Mouse (Mus musculus): Measurements from ENCODE around the gene Cln3. TPM values are rescaled to one million over a fixed set of nuclear protein-coding genes. Genes with fewer than 3 reads are reported as not detected.

Gene Cln3
- polyA plus RNA-seq, 1 experiment from 2014 or later: 19.4 TPM

DNA sequence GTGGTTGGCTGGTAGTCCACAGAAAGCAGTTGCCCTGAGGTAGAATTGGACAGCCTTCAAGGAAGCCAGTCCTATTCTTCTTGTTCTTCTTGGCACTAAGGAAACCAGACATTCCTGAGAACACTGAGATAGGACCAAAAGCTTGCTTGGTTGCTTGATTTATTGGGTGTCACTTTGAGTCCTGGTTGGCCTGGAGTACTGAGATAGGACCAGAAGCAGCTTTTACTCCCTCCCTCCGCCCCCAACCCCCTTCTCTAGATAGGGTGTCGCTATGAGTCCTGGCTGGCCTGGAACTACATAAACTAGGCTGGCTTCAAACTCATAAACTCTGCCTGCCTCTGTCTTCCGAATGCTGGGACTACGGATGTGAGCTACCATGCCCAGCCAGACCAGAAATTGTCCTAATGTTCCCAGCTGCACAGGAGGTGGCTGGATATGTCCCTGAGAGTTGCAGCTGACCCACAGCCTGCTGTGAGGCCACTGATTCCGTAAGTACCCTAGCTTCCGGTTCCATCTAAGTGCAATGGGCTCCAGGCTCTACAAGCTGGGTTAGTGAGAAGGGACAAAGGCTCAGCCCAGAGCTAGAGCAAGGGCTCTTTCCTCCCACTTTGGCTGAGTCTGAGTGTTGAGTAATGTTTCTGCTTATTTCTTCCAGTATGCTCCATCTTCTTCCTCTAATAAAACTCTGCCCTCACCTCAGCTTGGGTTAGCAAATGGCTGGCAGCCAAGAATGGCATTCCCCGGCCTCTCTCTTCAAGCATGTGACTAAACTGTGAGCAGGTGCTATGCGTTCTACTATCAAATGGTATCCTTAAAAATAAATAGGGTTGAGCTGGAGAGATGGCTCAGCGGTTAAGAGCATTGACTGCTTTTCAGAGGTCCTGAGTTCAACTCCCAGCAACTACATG, 36.1 kb upstream of the Cln3 start:
- ATAC-seq (ENCODE audit: extremely low read depth, insufficient number of reproducible peaks, low FRiP score, low TSS enrichment): no peak
- WGBS: 57% methylated on average over 9 of the region's 9 CpGs

DNA sequence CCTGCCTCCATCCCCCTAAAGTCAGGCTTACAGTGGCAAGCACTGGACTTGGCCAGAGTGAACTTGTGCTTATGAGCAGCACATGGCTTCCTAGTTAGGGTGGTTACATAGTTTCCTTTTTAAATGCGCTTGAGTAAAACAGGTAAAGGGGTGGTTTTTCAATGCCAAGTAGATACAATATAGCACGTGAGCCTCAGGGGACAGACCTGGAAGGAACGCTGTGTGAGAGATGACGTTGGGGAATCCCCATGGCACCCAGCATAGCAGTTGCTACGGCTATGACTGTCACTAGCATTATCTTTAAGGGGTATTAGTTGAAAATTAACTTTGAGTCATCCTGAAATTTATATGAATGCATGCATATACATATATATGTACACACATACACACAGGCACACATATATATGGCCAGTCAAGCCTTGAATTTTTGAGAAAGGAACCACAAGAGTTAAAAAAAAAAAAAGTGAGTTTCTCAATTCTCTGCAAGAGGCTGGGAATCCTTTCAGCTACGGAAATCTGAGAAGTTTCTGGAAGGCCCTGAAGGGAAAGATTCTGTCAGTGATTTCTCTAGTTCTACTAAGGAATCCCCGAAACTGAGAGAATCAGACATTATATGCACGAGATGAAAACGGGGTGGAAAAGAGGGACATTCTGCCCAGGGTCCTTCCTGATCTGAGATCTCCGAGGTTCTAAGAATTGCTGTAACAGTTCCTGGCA, 34.1 kb upstream of the Cln3 start:
- Histone ChIP-seq H3K9ac (no peak overlapping the region), H3K9me3 (no peaks in the 10 kb centered on the region), H3K4me3 (no peak overlapping the region), H3K4me2 (no peak overlapping the region), H3K36me3 (no peaks in the 10 kb centered on the region), H3K27ac (replicated peaks) (no peak overlapping the region), H3K4me1 (peaks cover 10% of the 10 kb centered on the region), H3K27me3 (replicated peaks) (0 out of 2 replicates have a peak, but pooled peaks cover 2% of the 10 kb centered on the region)
- ATAC-seq (ENCODE audit: extremely low read depth, insufficient number of reproducible peaks, low FRiP score, low TSS enrichment): no peak
- 70% methylated on average over 10 of the region's 10 CpGs for WGBS

More for the DNA sequence above, 36.1 kb upstream of the Cln3 start:
- Histone ChIP-seq H3K27me3 (replicated peaks) (0 out of 2 replicates have a peak, but pooled peaks cover 3% of the 10 kb centered on the region), H3K4me2 (no peak overlapping the region), H3K9me3 (no peaks in the 10 kb centered on the region), H3K9ac (no peak overlapping the region), H3K4me1 (peaks cover 25% of the 10 kb centered on the region), H3K27ac (replicated peaks) (peak overlapping the region; percentile 41; the same call in 1 of the 2 replicates), H3K36me3 (no peaks in the 10 kb centered on the region), H3K4me3 (no peak overlapping the region)

DNA sequence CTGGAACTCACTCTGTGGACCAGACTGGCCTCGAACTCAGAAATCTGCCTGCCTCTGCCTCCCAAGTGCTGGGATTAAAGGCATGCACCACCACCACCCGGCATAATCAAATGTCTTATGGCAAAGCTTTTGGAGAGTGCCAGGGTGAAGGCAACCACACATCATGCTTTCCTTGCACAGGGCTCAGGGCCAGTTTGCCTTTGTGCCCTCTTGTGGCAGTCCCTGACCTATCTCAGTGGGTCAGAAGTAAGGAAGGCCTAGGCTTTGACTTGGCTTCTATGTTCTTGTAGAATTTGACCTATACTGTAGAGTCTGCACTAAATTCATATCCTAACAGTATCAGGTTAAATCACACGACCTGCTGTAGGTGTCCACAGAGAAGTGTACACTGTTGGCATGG, 31.1 kb upstream of the Cln3 start:
- no peak for ATAC-seq (ENCODE audit: extremely low read depth, insufficient number of reproducible peaks, low FRiP score, low TSS enrichment)
- no peaks in the 10 kb centered on the region for H3K27me3 ChIP-seq (replicated peaks)
- no peak overlapping the region for H3K4me3 ChIP-seq
- no peak overlapping the region for H3K27ac ChIP-seq (replicated peaks)
- peaks cover 2% of the 10 kb centered on the region for H3K4me1 ChIP-seq
- H3K9me3 ChIP-seq: peaks cover 5% of the 10 kb centered on the region; the same call in 1 of the 2 replicates
- WGBS: 60% methylated on average over 3 of the region's 3 CpGs
- no peak overlapping the region for H3K9ac ChIP-seq
- H3K36me3 ChIP-seq: no peaks in the 10 kb centered on the region
- H3K4me2 ChIP-seq: no peak overlapping the region

DNA sequence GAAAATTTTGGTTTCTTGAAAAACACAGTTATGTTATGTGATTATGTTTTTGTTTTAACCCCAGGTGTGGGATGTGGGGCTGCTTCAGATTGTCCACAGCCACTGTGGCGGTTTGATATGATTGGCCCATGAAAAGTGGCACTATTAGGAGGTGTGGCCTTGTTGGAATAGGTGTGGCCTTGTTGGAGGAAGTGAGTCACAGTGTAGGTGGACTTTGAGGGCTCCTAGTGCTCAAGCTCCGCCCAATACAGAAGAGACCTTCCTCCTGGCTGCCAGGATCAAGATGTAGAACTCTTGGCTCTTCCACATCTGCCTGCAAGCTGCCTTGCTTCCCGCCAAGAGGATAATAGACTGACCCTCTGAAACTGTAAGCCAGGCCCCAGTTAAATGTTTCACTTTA, 27.1 kb upstream of the Cln3 start:
- Histone ChIP-seq H3K4me1 (no peaks in the 10 kb centered on the region), H3K36me3 (no peaks in the 10 kb centered on the region), H3K4me2 (no peak overlapping the region), H3K27ac (replicated peaks) (no peak overlapping the region), H3K4me3 (no peak overlapping the region), H3K27me3 (replicated peaks) (no peaks in the 10 kb centered on the region), H3K9me3 (peaks cover 5% of the 10 kb centered on the region; the same call in 1 of the 2 replicates), H3K9ac (no peak overlapping the region)
- no peak for ATAC-seq (ENCODE audit: extremely low read depth, insufficient number of reproducible peaks, low FRiP score, low TSS enrichment)
- 61% methylated on average over 3 of the region's 3 CpGs for WGBS

DNA sequence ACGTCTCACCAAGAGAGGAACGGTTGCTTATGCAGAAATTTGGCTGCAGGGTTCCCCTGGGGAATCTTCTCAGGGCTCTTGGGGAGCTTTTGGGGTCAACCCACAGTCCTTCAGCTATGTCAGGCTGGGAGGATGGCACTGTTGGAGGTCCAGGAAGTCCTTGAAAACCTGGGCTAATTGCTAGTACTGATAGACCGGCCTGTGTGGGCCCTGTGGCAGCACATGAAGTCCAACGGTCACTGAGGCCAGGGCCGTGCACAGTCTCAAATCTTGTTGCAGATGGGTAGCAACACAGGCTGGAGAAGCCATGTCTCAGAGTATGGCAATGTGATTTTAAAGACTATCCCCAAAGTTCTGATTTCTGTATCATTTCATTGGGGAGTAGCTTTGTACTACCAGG, 22.2 kb upstream of the Cln3 start:
- no peaks in the 10 kb centered on the region for H3K27me3 ChIP-seq (replicated peaks)
- 75% methylated on average over 5 of the region's 5 CpGs for WGBS
- no peaks in the 10 kb centered on the region for H3K36me3 ChIP-seq
- no peak for ATAC-seq (ENCODE audit: extremely low read depth, insufficient number of reproducible peaks, low FRiP score, low TSS enrichment)
- H3K4me1 ChIP-seq: no peaks in the 10 kb centered on the region
- no peak overlapping the region for H3K9ac ChIP-seq
- no peaks in the 10 kb centered on the region for H3K9me3 ChIP-seq
- H3K4me3 ChIP-seq: no peak overlapping the region
- no peak overlapping the region for H3K4me2 ChIP-seq
- no peak overlapping the region for H3K27ac ChIP-seq (replicated peaks)

DNA sequence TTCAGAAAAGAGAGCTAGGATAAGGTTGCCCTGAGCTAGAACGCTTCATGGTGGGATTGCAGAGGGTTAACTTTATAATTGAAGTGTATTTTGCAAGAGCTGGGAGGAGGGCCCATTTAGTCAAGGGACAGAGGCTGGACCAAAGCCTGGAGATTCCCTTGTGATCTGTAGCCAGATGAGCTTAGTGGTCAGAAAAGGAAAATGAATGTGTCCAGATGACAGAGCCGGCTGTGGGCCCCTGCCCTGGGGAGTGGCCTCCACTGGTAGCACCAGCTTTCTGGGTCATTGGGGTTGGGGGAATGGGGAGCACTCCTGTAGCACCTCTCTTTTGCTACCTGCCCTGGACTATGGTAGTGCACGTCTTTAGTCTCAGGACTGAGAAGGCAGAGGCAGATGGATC, 21.4 kb upstream of the Cln3 start:
- Histone ChIP-seq H3K4me3 (no peak overlapping the region), H3K9ac (no peak overlapping the region), H3K4me1 (no peaks in the 10 kb centered on the region), H3K36me3 (no peaks in the 10 kb centered on the region), H3K9me3 (no peaks in the 10 kb centered on the region), H3K27me3 (replicated peaks) (no peaks in the 10 kb centered on the region), H3K27ac (replicated peaks) (no peak overlapping the region), H3K4me2 (no peak overlapping the region)
- WGBS: 83% methylated on average over 3 of the region's 3 CpGs
- no peak for ATAC-seq (ENCODE audit: extremely low read depth, insufficient number of reproducible peaks, low FRiP score, low TSS enrichment)

DNA sequence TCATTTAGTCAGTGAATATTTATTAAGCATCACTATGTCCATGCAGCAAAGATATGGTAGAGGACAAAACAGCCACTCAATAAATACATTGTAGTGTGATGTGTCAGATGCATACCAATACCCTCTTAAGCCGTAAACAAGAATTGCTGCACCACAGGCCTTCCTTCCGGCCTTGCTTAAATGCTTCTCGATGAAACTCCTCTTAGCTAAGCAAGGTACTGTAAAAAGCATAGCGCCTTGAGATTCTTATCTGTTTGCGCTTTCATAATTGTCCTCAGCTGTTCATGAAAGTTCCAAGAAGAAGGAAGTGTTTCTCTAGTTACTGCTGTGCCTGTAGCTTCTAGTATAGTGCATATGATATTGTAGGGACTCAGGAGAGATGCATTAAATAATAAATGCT, 21.0 kb upstream of the Cln3 start:
- no peaks in the 10 kb centered on the region for H3K4me1 ChIP-seq
- H3K9me3 ChIP-seq: no peaks in the 10 kb centered on the region
- H3K4me3 ChIP-seq: no peak overlapping the region
- H3K4me2 ChIP-seq: no peak overlapping the region
- no peak for ATAC-seq (ENCODE audit: extremely low read depth, insufficient number of reproducible peaks, low FRiP score, low TSS enrichment)
- no peak overlapping the region for H3K9ac ChIP-seq
- no peaks in the 10 kb centered on the region for H3K36me3 ChIP-seq
- no peaks in the 10 kb centered on the region for H3K27me3 ChIP-seq (replicated peaks)
- WGBS: 75% methylated on average over 5 of the region's 5 CpGs
- H3K27ac ChIP-seq (replicated peaks): no peak overlapping the region

DNA sequence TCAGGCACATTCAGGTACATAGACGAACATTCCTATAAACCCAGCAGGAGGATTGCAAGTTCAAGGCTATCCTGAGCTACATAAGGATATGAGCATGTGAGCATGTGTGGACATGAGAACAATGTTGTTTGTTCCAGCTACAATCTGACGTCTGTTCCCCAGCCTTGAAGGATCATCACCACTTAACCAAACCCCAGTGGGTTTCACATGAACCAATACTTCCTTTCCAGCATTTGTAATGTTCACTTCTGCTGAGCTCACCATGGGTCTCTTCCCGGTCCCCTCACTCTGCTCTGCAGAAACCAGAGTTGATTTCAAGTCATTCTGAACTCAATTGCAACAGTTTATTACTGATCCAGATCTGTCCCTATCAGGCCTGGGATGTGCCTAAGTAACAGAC, 17.0 kb upstream of the Cln3 start:
- Histone ChIP-seq H3K27me3 (replicated peaks) (no peaks in the 10 kb centered on the region), H3K27ac (replicated peaks) (no peak overlapping the region), H3K9ac (no peak overlapping the region), H3K9me3 (no peaks in the 10 kb centered on the region), H3K4me2 (no peak overlapping the region), H3K4me1 (no peaks in the 10 kb centered on the region), H3K4me3 (no peak overlapping the region), H3K36me3 (no peaks in the 10 kb centered on the region)
- WGBS: 69% methylated on average over 3 of the region's 3 CpGs
- no peak for ATAC-seq (ENCODE audit: extremely low read depth, insufficient number of reproducible peaks, low FRiP score, low TSS enrichment)

DNA sequence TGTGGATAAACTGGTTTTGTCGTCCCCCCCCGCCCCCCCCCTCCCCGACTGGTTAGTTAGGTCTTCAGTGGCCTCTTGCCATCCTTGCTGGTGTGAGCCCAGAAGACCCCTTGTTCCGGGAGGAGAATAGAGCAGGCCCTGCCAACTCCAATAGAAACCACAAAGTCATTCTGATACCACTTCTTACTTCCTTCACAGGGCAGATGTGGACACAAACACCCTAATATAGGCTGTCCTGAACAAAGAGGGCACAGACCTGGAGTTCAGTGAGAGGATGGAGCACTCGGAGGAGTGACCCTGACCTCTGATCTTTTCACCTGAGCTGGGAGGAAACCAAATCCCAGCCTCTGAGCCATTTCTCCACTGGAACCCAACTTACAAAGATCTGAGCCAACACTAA, 16.3 kb upstream of the Cln3 start:
- Histone ChIP-seq H3K9me3 (no peaks in the 10 kb centered on the region), H3K4me3 (no peak overlapping the region), H3K27ac (replicated peaks) (no peak overlapping the region), H3K9ac (no peak overlapping the region), H3K4me1 (no peaks in the 10 kb centered on the region), H3K36me3 (no peaks in the 10 kb centered on the region), H3K4me2 (no peak overlapping the region), H3K27me3 (replicated peaks) (no peaks in the 10 kb centered on the region)
- no peak for ATAC-seq (ENCODE audit: extremely low read depth, insufficient number of reproducible peaks, low FRiP score, low TSS enrichment)
- 49% methylated on average over 4 of the region's 5 CpGs for WGBS

DNA sequence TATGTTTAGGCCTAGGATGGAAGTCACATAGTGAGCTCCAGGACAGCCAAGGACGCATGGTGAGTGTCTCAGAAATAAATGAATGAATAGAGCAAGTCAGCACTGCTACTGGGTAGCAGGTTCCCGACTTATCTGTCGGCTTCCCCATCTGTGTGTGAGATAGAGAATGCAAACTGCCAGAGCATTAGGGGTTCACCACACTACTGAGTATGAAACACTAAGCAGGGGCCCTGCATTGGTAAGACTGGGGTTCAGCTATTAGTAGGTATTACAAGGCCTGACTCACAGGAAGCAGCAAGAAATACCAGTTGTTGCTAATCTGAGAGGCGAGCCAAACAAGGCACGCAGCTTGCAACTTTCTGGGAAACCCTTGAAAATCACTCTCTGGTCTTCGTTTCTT, 13.3 kb upstream of the Cln3 start:
- ATAC-seq (ENCODE audit: extremely low read depth, insufficient number of reproducible peaks, low FRiP score, low TSS enrichment): no peak
- Histone ChIP-seq H3K9me3 (no peaks in the 10 kb centered on the region), H3K4me1 (no peaks in the 10 kb centered on the region), H3K27ac (replicated peaks) (no peak overlapping the region), H3K9ac (no peak overlapping the region), H3K36me3 (no peaks in the 10 kb centered on the region), H3K4me3 (no peak overlapping the region), H3K27me3 (replicated peaks) (peaks cover 22% of the 10 kb centered on the region; the same call in 1 of the 2 replicates), H3K4me2 (no peak overlapping the region)
- WGBS: 59% methylated on average over 6 of the region's 6 CpGs

DNA sequence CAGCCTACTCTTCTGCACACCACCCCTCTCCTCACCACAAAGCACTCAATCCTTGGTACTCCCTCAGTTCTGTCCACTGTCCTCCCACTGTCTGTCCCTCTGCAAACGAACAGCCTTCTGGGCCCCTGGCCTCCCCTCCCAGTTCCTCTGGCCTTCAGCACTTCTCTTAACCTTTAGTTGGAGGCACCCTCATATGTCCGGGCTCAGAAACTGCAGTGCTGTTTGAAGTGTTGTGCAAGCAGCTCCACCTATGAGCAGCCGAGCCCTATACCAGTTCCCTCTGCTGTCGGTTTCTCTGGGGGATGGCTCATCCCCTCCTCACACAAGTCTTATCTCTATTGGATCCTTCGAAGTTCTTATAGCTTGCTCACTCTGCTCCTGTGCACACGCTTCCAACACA, 10.8 kb upstream of the Cln3 start:
- H3K4me2 ChIP-seq: no peak overlapping the region
- H3K9me3 ChIP-seq: no peaks in the 10 kb centered on the region
- WGBS: 44% methylated on average over 6 of the region's 6 CpGs
- H3K4me1 ChIP-seq: no peaks in the 10 kb centered on the region
- H3K36me3 ChIP-seq: no peaks in the 10 kb centered on the region
- no peak for ATAC-seq (ENCODE audit: extremely low read depth, insufficient number of reproducible peaks, low FRiP score, low TSS enrichment)
- H3K27me3 ChIP-seq (replicated peaks): peaks cover 41% of the 10 kb centered on the region; the same call in 1 of the 2 replicates
- no peak overlapping the region for H3K4me3 ChIP-seq
- H3K9ac ChIP-seq: no peak overlapping the region
- no peak overlapping the region for H3K27ac ChIP-seq (replicated peaks)
